Mouse (Mus musculus): ENCODE data around the gene Nedd4.

DNA sequence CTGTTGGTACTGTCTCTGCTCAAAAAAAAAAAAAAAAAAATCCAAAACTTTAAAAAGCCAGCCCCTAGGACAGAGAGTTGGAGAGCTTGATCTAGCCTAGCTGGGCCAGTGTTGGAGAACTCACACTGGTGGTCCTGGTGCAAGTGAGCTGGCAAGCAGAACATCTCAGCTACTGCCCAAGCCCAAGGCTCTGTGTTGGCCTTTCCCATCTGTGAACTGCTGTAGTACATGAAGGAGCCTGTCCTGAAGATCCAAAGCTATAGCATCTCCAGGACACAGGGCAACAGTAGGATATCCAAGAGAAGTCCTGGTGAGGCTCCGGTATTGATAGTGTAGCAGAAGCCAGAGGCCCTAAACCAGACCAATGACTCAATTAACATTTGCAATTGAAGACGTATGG lies 88.1 kb downstream of the Nedd4 start:
- TF ChIP-seq POLR2A (IDR thresholded peaks at IDR 0.05; ENCODE audit: borderline replicate concordance, extremely low read depth, insufficient read depth, insufficient read length, poor library complexity, severe bottlenecking) (no peak), CTCF (IDR thresholded peaks at IDR 0.05; ENCODE audit: borderline replicate concordance, extremely low read depth, insufficient read depth, insufficient read length) (no peak)

Data from brain, embryonic 14.5 days (tissue).